Mouse (Mus musculus): ENCODE data around the gene Abhd14b. TPM values are rescaled to one million over a fixed set of nuclear protein-coding genes. Genes with fewer than 3 reads are reported as not detected.

The Abhd14b gene
- total RNA-seq (2012; rRNA removed): 1.9 and 4.2 TPM in 2 replicates

GRCm38 (mm10) chr9:106447348-106447747 is at the start of gene Abhd14b, which contains the start of gene Abhd14a:
TSS of gene Abhd14b (plus strand) at chr9:106447459.
TSS of gene Abhd14a (minus strand) at chr9:106447678.
- Histone ChIP-seq H3K27ac (ENCODE audit: insufficient read depth, low read depth, low read length, poor library complexity, severe bottlenecking) (no peak within 1 kb of the TSS), H3K4me3 (ENCODE audit: insufficient read depth in 1 of 2, low read depth in 1 of 2, low read length in 2 of 2, poor library complexity in 1 of 2, severe bottlenecking in 1 of 2) (peak within 1 kb of the TSS; percentile 76 to 82), H3K4me1 (ENCODE audit: control insufficient read depth in 2 of 2, insufficient read depth in 2 of 2, low read length in 2 of 2, poor library complexity in 1 of 2) (peaks cover 7 to 24% of the 10 kb centered on the region in 2 experiments; a peak in 3 of 4 replicates), H3K36me3 (ENCODE audit: control insufficient read depth, insufficient read depth, low read length, poor library complexity, severe bottlenecking) (no peaks in the 10 kb centered on the region), H3K9me3 (ENCODE audit: control insufficient read depth, insufficient read depth, low read depth, low read length) (no peaks in the 10 kb centered on the region), H3K9ac (ENCODE audit: insufficient read depth, low read depth, low read length, poor library complexity, severe bottlenecking) (peak within 1 kb of the TSS; percentile 75)
- in situ Hi-C loops (cut with MboI; ENCODE audit: low sequenced_read_pairs in 2 of 2, unreplicated experiment in 2 of 2): no loop called here
- DNase-seq (ENCODE audit: low read depth, low spot score): peak; percentile 73
- TF ChIP-seq CHD2 (IDR thresholded peaks at IDR 0.05; ENCODE audit: low read depth, low read length): no peak
- no peak for TF ChIP-seq ZC3H11A (IDR thresholded peaks at IDR 0.05; ENCODE audit: borderline replicate concordance, low read depth, low read length)
- no peak for TF ChIP-seq ZNF384 (IDR thresholded peaks at IDR 0.05; ENCODE audit: low read depth, low read length)
- no peak for TF ChIP-seq HCFC1 (IDR thresholded peaks at IDR 0.05; ENCODE audit: borderline replicate concordance, insufficient read depth, low read length)
- TF ChIP-seq MAFK (IDR thresholded peaks at IDR 0.05; ENCODE audit: insufficient read depth, low read depth, low read length): no peak

- in situ Hi-C loops (cut with MboI; ENCODE audit: low sequenced_read_pairs in 2 of 2, unreplicated experiment in 2 of 2): no loop called here
- Histone ChIP-seq H3K4me1 (ENCODE audit: control insufficient read depth in 2 of 2, insufficient read depth in 2 of 2, low read length in 2 of 2, poor library complexity in 1 of 2) (no peaks in the 10 kb centered on the region), H3K9me3 (ENCODE audit: control insufficient read depth, insufficient read depth, low read depth, low read length) (no peaks in the 10 kb centered on the region), H3K36me3 (ENCODE audit: control insufficient read depth, insufficient read depth, low read length, poor library complexity, severe bottlenecking) (no peaks in the 10 kb centered on the region), H3K27ac (ENCODE audit: insufficient read depth, low read depth, low read length, poor library complexity, severe bottlenecking) (no peak overlapping the region), H3K4me3 (ENCODE audit: insufficient read depth in 1 of 2, low read depth in 1 of 2, low read length in 2 of 2, poor library complexity in 1 of 2, severe bottlenecking in 1 of 2) (no peak overlapping the region), H3K9ac (ENCODE audit: insufficient read depth, low read depth, low read length, poor library complexity, severe bottlenecking) (no peak overlapping the region)
- TF ChIP-seq ZNF384 (IDR thresholded peaks at IDR 0.05; ENCODE audit: low read depth, low read length) (no peak), ZC3H11A (IDR thresholded peaks at IDR 0.05; ENCODE audit: borderline replicate concordance, low read depth, low read length) (no peak)
- no peak for DNase-seq (ENCODE audit: low read depth, low spot score)
Measured at GRCm38 (mm10) chr9:106397733-106398132, 49.5 kb upstream of the Abhd14b start.

- in situ Hi-C loops (cut with MboI; ENCODE audit: low sequenced_read_pairs in 2 of 2, unreplicated experiment in 2 of 2): no loop called here
- H3K4me1 ChIP-seq (ENCODE audit: control insufficient read depth in 2 of 2, insufficient read depth in 2 of 2, low read length in 2 of 2, poor library complexity in 1 of 2): no peaks in the 10 kb centered on the region
- no peak overlapping the region for H3K9ac ChIP-seq (ENCODE audit: insufficient read depth, low read depth, low read length, poor library complexity, severe bottlenecking)
- no peak for DNase-seq (ENCODE audit: low read depth, low spot score)
- no peak overlapping the region for H3K27ac ChIP-seq (ENCODE audit: insufficient read depth, low read depth, low read length, poor library complexity, severe bottlenecking)
- TF ChIP-seq HCFC1 (IDR thresholded peaks at IDR 0.05; ENCODE audit: borderline replicate concordance, insufficient read depth, low read length): no peak
- no peak for TF ChIP-seq MAFK (IDR thresholded peaks at IDR 0.05; ENCODE audit: insufficient read depth, low read depth, low read length)
- TF ChIP-seq ZNF384 (IDR thresholded peaks at IDR 0.05; ENCODE audit: low read depth, low read length): no peak
- TF ChIP-seq CHD2 (IDR thresholded peaks at IDR 0.05; ENCODE audit: low read depth, low read length): no peak
- TF ChIP-seq ZC3H11A (IDR thresholded peaks at IDR 0.05; ENCODE audit: borderline replicate concordance, low read depth, low read length): no peak
- no peaks in the 10 kb centered on the region for H3K9me3 ChIP-seq (ENCODE audit: control insufficient read depth, insufficient read depth, low read depth, low read length)
- no peaks in the 10 kb centered on the region for H3K36me3 ChIP-seq (ENCODE audit: control insufficient read depth, insufficient read depth, low read length, poor library complexity, severe bottlenecking)
- no peak overlapping the region for H3K4me3 ChIP-seq (ENCODE audit: insufficient read depth in 1 of 2, low read depth in 1 of 2, low read length in 2 of 2, poor library complexity in 1 of 2, severe bottlenecking in 1 of 2)
Measured at GRCm38 (mm10) chr9:106398667-106399311, 48.5 kb upstream of the Abhd14b start.

- in situ Hi-C loops (cut with MboI; ENCODE audit: low sequenced_read_pairs in 2 of 2, unreplicated experiment in 2 of 2): no loop called here
- no peak for DNase-seq (ENCODE audit: low read depth, low spot score)
- TF ChIP-seq ZC3H11A (IDR thresholded peaks at IDR 0.05; ENCODE audit: borderline replicate concordance, low read depth, low read length) (no peak), MAFK (IDR thresholded peaks at IDR 0.05; ENCODE audit: insufficient read depth, low read depth, low read length) (no peak), HCFC1 (IDR thresholded peaks at IDR 0.05; ENCODE audit: borderline replicate concordance, insufficient read depth, low read length) (no peak), CHD2 (IDR thresholded peaks at IDR 0.05; ENCODE audit: low read depth, low read length) (no peak), ZNF384 (IDR thresholded peaks at IDR 0.05; ENCODE audit: low read depth, low read length) (no peak)
- Histone ChIP-seq H3K4me3 (ENCODE audit: insufficient read depth in 1 of 2, low read depth in 1 of 2, low read length in 2 of 2, poor library complexity in 1 of 2, severe bottlenecking in 1 of 2) (no peak overlapping the region), H3K4me1 (ENCODE audit: control insufficient read depth in 2 of 2, insufficient read depth in 2 of 2, low read length in 2 of 2, poor library complexity in 1 of 2) (no peaks in the 10 kb centered on the region), H3K27ac (ENCODE audit: insufficient read depth, low read depth, low read length, poor library complexity, severe bottlenecking) (no peak overlapping the region), H3K36me3 (ENCODE audit: control insufficient read depth, insufficient read depth, low read length, poor library complexity, severe bottlenecking) (no peaks in the 10 kb centered on the region), H3K9ac (ENCODE audit: insufficient read depth, low read depth, low read length, poor library complexity, severe bottlenecking) (no peak overlapping the region), H3K9me3 (ENCODE audit: control insufficient read depth, insufficient read depth, low read depth, low read length) (no peaks in the 10 kb centered on the region)
Measured at GRCm38 (mm10) chr9:106399808-106400207, 47.5 kb upstream of the Abhd14b start.
